Mouse (Mus musculus) midbrain, embryonic 16.5 days (tissue): ENCODE results near the gene Dlx6. TPM values are rescaled to one million over a fixed set of nuclear protein-coding genes. Genes with fewer than 3 reads are reported as not detected.

Experiments used
- ATAC-seq: fragments of 200-750 bp; cut with Nextera tagmentation; 2 replicates; pipeline ENCODE4 v1.8.0; 2017; ENCODE audit warnings: moderate TSS enrichment
- H3K27ac ChIP-seq: fragments of 300-500 bp; sonication (generic); 2 replicates; pipeline ENCODE4 v1.5.1; 2014; ENCODE audit warnings: mild to moderate bottlenecking, low read length, mixed read lengths
- H3K27me3 ChIP-seq: fragments of 300-500 bp; sonication (generic); 2 replicates; pipeline ENCODE4 v1.6.1; 2014; ENCODE audit warnings: low read depth, low read length, mixed read lengths; ENCODE audit not compliant: control insufficient read depth, insufficient read depth
- H3K36me3 ChIP-seq: fragments of 300-500 bp; sonication (generic); 2 replicates; pipeline ENCODE4 v1.6.1; 2014; ENCODE audit warnings: mild to moderate bottlenecking, low read length, moderate library complexity, mixed read lengths; ENCODE audit not compliant: control insufficient read depth, insufficient read depth
- H3K4me1 ChIP-seq: fragments of 300-500 bp; sonication (generic); 2 replicates; pipeline ENCODE4 v1.6.1; 2014; ENCODE audit warnings: mild to moderate bottlenecking, low read length, mixed read lengths; ENCODE audit not compliant: control insufficient read depth, insufficient read depth
- H3K4me2 ChIP-seq: fragments of 300-500 bp; sonication (generic); 2 replicates; pipeline ENCODE4 v1.6.1; 2014; ENCODE audit warnings: mild to moderate bottlenecking, low read length, mixed read lengths
- H3K4me3 ChIP-seq: fragments of 300-500 bp; sonication (generic); 2 replicates; pipeline ENCODE4 v1.5.1; 2014; ENCODE audit warnings: low read depth, mild to moderate bottlenecking, low read length, moderate library complexity, mixed read lengths
- H3K9ac ChIP-seq: fragments of 300-500 bp; sonication (generic); 2 replicates; pipeline ENCODE4 v1.6.1; 2014; ENCODE audit warnings: low read depth, low read length, mixed read lengths
- H3K9me3 ChIP-seq: fragments of 300-500 bp; sonication (generic); replicated peaks from 2 replicates; pipeline ENCODE4 v1.6.1; 2014; ENCODE audit warnings: mild to moderate bottlenecking, low read length, mixed read lengths; ENCODE audit not compliant: control insufficient read depth, poor library complexity, severe bottlenecking
- WGBS: fragments of 180-500 bp; shearing (Covaris S2); extraction: QIAGEN DNeasy Blood & Tissue Kit; methylation state at CpG from one replicate; pipeline ENCODE4 v1.1.7; 2014; 5-methylcytosine and 5-hydroxymethylcytosine counted together
- polyA plus RNA-seq: library from polyadenylated mRNA; unstranded; fragments of >200 nt; fragmentation: Nextera tagmentation; extraction: Ambion mirVana; gene quantifications from 2 replicates; pipeline ENCODE4 v1.2.1, GENCODE M21; 2015

Gene Dlx6
- polyA plus RNA-seq, 1 experiment from 2014 or later, result 1.3 TPM

GRCm38 (mm10) chr6:6890047-6890446 is 26.9 kb downstream of the Dlx6 start:
- Histone ChIP-seq H3K27me3 (no peaks in the 10 kb centered on the region; the same call in 1 of the 2 replicates), H3K9me3 (no peaks in the 10 kb centered on the region), H3K4me2 (no peak overlapping the region), H3K4me3 (no peak overlapping the region), H3K27ac (no peak overlapping the region), H3K9ac (no peak overlapping the region), H3K36me3 (no peaks in the 10 kb centered on the region), H3K4me1 (no peaks in the 10 kb centered on the region)
- 65% methylated on average over 6 of the region's 6 CpGs for WGBS
- no peak for ATAC-seq

- no peaks in the 10 kb centered on the region for H3K27me3 ChIP-seq
- H3K36me3 ChIP-seq, result no peaks in the 10 kb centered on the region
- H3K9me3 ChIP-seq, result no peaks in the 10 kb centered on the region
- no peak overlapping the region for H3K9ac ChIP-seq
- WGBS, result 75% methylated on average over 8 of the region's 8 CpGs
- ATAC-seq, result no peak
- H3K4me3 ChIP-seq, result no peak overlapping the region
- no peak overlapping the region for H3K4me2 ChIP-seq
- no peaks in the 10 kb centered on the region for H3K4me1 ChIP-seq
- no peak overlapping the region for H3K27ac ChIP-seq
Measured at GRCm38 (mm10) chr6:6909586-6909985, 46.5 kb downstream of the Dlx6 start.

GRCm38 (mm10) chr6:6914304-6914703 is 51.2 kb downstream of the Dlx6 start:
- Histone ChIP-seq H3K4me3 (no peak overlapping the region), H3K27ac (no peak overlapping the region), H3K4me1 (no peaks in the 10 kb centered on the region), H3K9me3 (no peaks in the 10 kb centered on the region), H3K36me3 (no peaks in the 10 kb centered on the region), H3K9ac (no peak overlapping the region), H3K27me3 (no peaks in the 10 kb centered on the region), H3K4me2 (no peak overlapping the region)
- ATAC-seq, result no peak
- 96% methylated on average over 1 of the region's 1 CpGs for WGBS

- Histone ChIP-seq H3K27ac (no peak overlapping the region), H3K4me3 (no peak overlapping the region), H3K4me1 (no peaks in the 10 kb centered on the region), H3K27me3 (no peaks in the 10 kb centered on the region), H3K9ac (no peak overlapping the region), H3K36me3 (no peaks in the 10 kb centered on the region), H3K9me3 (no peaks in the 10 kb centered on the region), H3K4me2 (no peak overlapping the region)
- peak; percentile 89 for ATAC-seq
- WGBS, result 35% methylated on average over 5 of the region's 5 CpGs
Measured at GRCm38 (mm10) chr6:6914849-6915525, 51.9 kb downstream of the Dlx6 start.

- no peaks in the 10 kb centered on the region for H3K4me1 ChIP-seq
- no peaks in the 10 kb centered on the region for H3K27me3 ChIP-seq
- H3K9ac ChIP-seq, result no peak overlapping the region
- H3K4me3 ChIP-seq, result no peak overlapping the region
- H3K9me3 ChIP-seq, result no peaks in the 10 kb centered on the region
- H3K4me2 ChIP-seq, result no peak overlapping the region
- 49% methylated on average over 9 of the region's 9 CpGs for WGBS
- no peak for ATAC-seq
- H3K27ac ChIP-seq, result no peak overlapping the region
- no peaks in the 10 kb centered on the region for H3K36me3 ChIP-seq
Measured at GRCm38 (mm10) chr6:6915526-6915915, 52.4 kb downstream of the Dlx6 start.

GRCm38 (mm10) chr6:6917334-6917733 is 54.2 kb downstream of the Dlx6 start:
- 93% methylated on average over 4 of the region's 4 CpGs for WGBS

More at GRCm38 (mm10) chr6:6917334-6917733, 54.2 kb downstream of the Dlx6 start:
- Histone ChIP-seq H3K4me3 (no peak overlapping the region), H3K4me1 (no peaks in the 10 kb centered on the region), H3K9ac (no peak overlapping the region), H3K27me3 (no peaks in the 10 kb centered on the region), H3K4me2 (no peak overlapping the region), H3K36me3 (no peaks in the 10 kb centered on the region), H3K9me3 (no peaks in the 10 kb centered on the region), H3K27ac (no peak overlapping the region)
- ATAC-seq, result no peak

Other genes starting within 250 kb of the Dlx6 start
- 9.7 and 20.7 TPM in 2 replicates for gene Dlx5, start 18.8 kb downstream of the Dlx6 start, polyA plus RNA-seq
- gene Sdhaf3, start 92.7 kb downstream of the Dlx6 start, polyA plus RNA-seq, result 7.4 and 7.8 TPM in 2 replicates